Mouse (Mus musculus) lung, postnatal 0 days (tissue): ENCODE measurements around the gene Gdf11.

Experiments used
- CTCF ChIP-seq: IDR thresholded peaks from 2 replicates; pipeline ENCODE4 v1.5.1; 2016; ENCODE audit warnings: antibody characterized with exemption, mild to moderate bottlenecking
- EP300 ChIP-seq: IDR thresholded peaks from 2 replicates; pipeline ENCODE4 v1.6.1; 2016; ENCODE audit warnings: antibody characterized with exemption, mild to moderate bottlenecking, control low read depth

DNA sequence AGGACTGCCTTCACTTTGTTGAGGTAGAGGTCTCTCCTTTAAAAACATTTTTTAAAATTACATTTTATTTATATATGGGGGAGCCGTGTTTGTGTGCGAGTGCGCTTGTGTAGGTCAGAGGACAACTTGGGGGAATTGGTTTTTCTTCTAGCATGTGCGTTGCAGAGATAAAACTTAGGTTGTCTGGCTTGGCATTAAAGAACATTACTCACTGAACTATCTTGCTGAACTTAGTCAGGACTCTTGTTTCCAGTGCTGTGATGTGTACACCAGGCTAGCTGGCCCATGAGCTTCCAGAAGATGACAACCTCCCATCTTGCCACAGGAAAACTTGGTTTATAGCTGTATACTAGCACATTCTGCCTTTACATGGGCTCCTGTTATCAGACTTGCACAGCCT, 44.9 kb downstream of the Gdf11 start:
- TF ChIP-seq CTCF (no peak), EP300 (no peak)
